Mouse (Mus musculus): ENCODE measurements around the gene Helz.

DNA sequence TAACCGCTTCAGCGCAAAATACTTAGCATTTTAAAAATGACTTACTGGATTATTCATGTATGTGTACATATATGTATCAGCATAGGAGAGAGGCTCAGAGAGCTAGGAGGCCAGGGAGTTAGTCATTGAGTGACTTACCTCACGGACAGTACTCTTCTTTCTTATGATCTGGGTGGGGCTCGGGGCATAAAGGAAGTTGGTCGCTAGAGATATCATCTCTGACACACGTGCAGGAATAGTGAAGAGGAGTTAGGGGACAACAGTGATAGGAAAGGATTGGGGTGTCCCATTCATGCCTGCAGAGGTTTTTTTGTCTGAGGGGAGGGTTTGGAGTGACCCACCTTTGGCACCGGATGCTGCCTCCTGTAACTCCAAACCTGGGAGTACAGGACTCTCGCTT lies 176.9 kb downstream of the Helz start:
- no peak for TF ChIP-seq POLR2A (IDR thresholded peaks at IDR 0.05; ENCODE audit: extremely low read depth, insufficient read depth, low read length)
- TF ChIP-seq CTCF (IDR thresholded peaks at IDR 0.05; ENCODE audit: extremely low read depth, insufficient read depth, low read length): no peak

All from cortical plate, adult 2 months (tissue).